In genomic region chr16:24347582-24348411, GRCm38 (mm10) we compare ENCODE assay signal across 8 mouse cellular contexts. TPM values are rescaled to one million over a fixed set of nuclear protein-coding genes. Genes with fewer than 3 reads are reported as not detected.
DNase-seq lines count a peak whose midpoint lies in the region; ATAC-seq lines count a peak whose summit lies in the region.

No protein-coding gene starts in this region.

- H3K4me1 ChIP-seq in forebrain, embryonic 13.5 days, result 0 out of 2 replicates have a peak, but pooled peaks cover 6% of the 10 kb centered on the region
- H3K4me1 ChIP-seq in forebrain, embryonic 10.5 days, result peaks cover 12% of the 10 kb centered on the region
- peaks cover 10% of the 10 kb centered on the region; the same call in 1 of the 2 replicates for H3K4me1 ChIP-seq in kidney, embryonic 14.5 days (ENCODE audit: control insufficient read depth, insufficient read depth, low read length)

- peak overlapping the region; percentile 11; the same call in 1 of the 2 replicates for H3K4me2 ChIP-seq in forebrain, embryonic 13.5 days
- peak overlapping the region; percentile 32; the same call in 1 of the 2 replicates for H3K4me2 ChIP-seq in kidney, embryonic 14.5 days (replicated peaks; ENCODE audit: low read depth, low read length)

- no peak overlapping the region for H3K27ac ChIP-seq in forebrain, embryonic 13.5 days
- H3K27ac ChIP-seq in forebrain, embryonic 10.5 days, result no peak overlapping the region
- 0 out of 2 replicates have a peak overlapping the region, but pooled peaks have one; percentile 0 for H3K27ac ChIP-seq in kidney, embryonic 14.5 days (ENCODE audit: low read depth, low read length)

- no peak overlapping the region for H3K4me3 ChIP-seq in forebrain, embryonic 13.5 days
- no peak overlapping the region for H3K4me3 ChIP-seq in forebrain, embryonic 10.5 days
- no peak overlapping the region for H3K4me3 ChIP-seq in kidney, embryonic 14.5 days (ENCODE audit: low read length)

- H3K9me3 ChIP-seq in forebrain, embryonic 13.5 days (replicated peaks), result no peaks in the 10 kb centered on the region
- H3K9me3 ChIP-seq in forebrain, embryonic 10.5 days, result peaks cover 4% of the 10 kb centered on the region; the same call in 1 of the 2 replicates
- H3K9me3 ChIP-seq in kidney, embryonic 14.5 days (ENCODE audit: control insufficient read depth, low read length), result no peaks in the 10 kb centered on the region

- ATAC-seq in forebrain, embryonic 13.5 days, result no peak
- peak; percentile 70; the same call in 1 of the 2 replicates for ATAC-seq in kidney, embryonic 14.5 days (ENCODE audit: low FRiP score, low TSS enrichment)
- ATAC-seq in CD4-positive, CD25-positive, alpha-beta regulatory T cell, adult 4 months, result no peak

- no peak overlapping the region for H3K9ac ChIP-seq in forebrain, embryonic 13.5 days
- no peak overlapping the region for H3K9ac ChIP-seq in kidney, embryonic 14.5 days (ENCODE audit: low read depth, low read length)

- DNase-seq in forebrain, embryonic 10.5 days (ENCODE audit: extremely low spot score, low spot score), result no peak
- peak; percentile 23 for DNase-seq in thymus, postnatal 14 days
- no peak for DNase-seq in thymus, adult 18-20 months
- peak; percentile 37 for DNase-seq in lung, postnatal 36 days
- no peak for DNase-seq in cerebellum, adult 11-12 months

- WGBS in forebrain, embryonic 13.5 days, result 55% methylated on average over 21 of the region's 21 CpGs
- 79% methylated on average over 21 of the region's 21 CpGs for WGBS in forebrain, embryonic 10.5 days
- 28% methylated on average over 21 of the region's 21 CpGs for WGBS in kidney, embryonic 14.5 days

- H3K27me3 ChIP-seq in forebrain, embryonic 13.5 days, result no peaks in the 10 kb centered on the region
- H3K27me3 ChIP-seq in forebrain, embryonic 10.5 days (ENCODE audit: poor library complexity, severe bottlenecking), result no peaks in the 10 kb centered on the region
- peaks cover 8% of the 10 kb centered on the region for H3K27me3 ChIP-seq in kidney, embryonic 14.5 days (ENCODE audit: control insufficient read depth, insufficient read depth, low read length)

- no peaks in the 10 kb centered on the region for H3K36me3 ChIP-seq in forebrain, embryonic 13.5 days (ENCODE audit: poor library complexity, severe bottlenecking)
- H3K36me3 ChIP-seq in forebrain, embryonic 10.5 days (replicated peaks), result no peaks in the 10 kb centered on the region
- no peaks in the 10 kb centered on the region for H3K36me3 ChIP-seq in kidney, embryonic 14.5 days (ENCODE audit: control insufficient read depth, insufficient read depth, low read length)

RNA-seq across cellular contexts. Expression of gene Lpp, which starts 45.5 kb away (rescaled TPM):
- polyA plus RNA-seq in forebrain, embryonic 13.5 days (2015; fragmentation: Nextera tagmentation; extraction: Ambion mirVana), result 9.4 and 10.8 TPM in 2 replicates
- 27.3 and 27.9 TPM in 2 replicates for polyA plus RNA-seq in forebrain, embryonic 10.5 days (2016; fragmentation: Nextera tagmentation; extraction: Ambion mirVana)
- polyA plus RNA-seq in kidney, embryonic 14.5 days (2014; fragmentation: Nextera tagmentation; extraction: Ambion mirVana), result 36.9 and 49.2 TPM in 2 replicates
- 10 to 100 TPM; 22.3 to 28.2 TPM for polyA plus RNA-seq in CD4-positive, CD25-positive, alpha-beta regulatory T cell, adult 4 months (2017; shearing (Covaris generic))

Comparison
In these comparisons a context has a peak if more than half of its experiments do, and no peak if none do; other contexts are left out.
1. DNase-seq: peak in thymus, postnatal 14 days (single experiment) and lung, postnatal 36 days (single experiment); none in forebrain, embryonic 10.5 days (single experiment), thymus, adult 18-20 months (0 of 2) and cerebellum, adult 11-12 months (single experiment).